Mouse (Mus musculus) hindbrain, postnatal 0 days (tissue): Measurements from ENCODE around the gene Egflam. TPM values are rescaled to one million over a fixed set of nuclear protein-coding genes. Genes with fewer than 3 reads are reported as not detected.

Source experiments
- ATAC-seq: fragments of 200-750 bp; cut with Nextera tagmentation; 2 replicates; pipeline ENCODE4 v1.8.0; 2017; ENCODE audit warnings: mild to moderate bottlenecking, moderate TSS enrichment, moderate library complexity
- DNase-seq: peaks from one replicate; pipeline ENCODE4 v3.0.0-alpha.2; 2015; ENCODE audit warnings: low spot score
- H3K27ac ChIP-seq: fragments of 300-500 bp; sonication (generic); 2 replicates; pipeline ENCODE4 v1.5.1; 2014; ENCODE audit warnings: mild to moderate bottlenecking
- H3K27me3 ChIP-seq: fragments of 300-500 bp; sonication (generic); 2 replicates; pipeline ENCODE4 v1.6.1; 2014; ENCODE audit warnings: low read length, mixed read lengths; ENCODE audit not compliant: insufficient read depth
- H3K36me3 ChIP-seq: fragments of 300-500 bp; sonication (generic); 2 replicates; pipeline ENCODE4 v1.6.1; 2014; ENCODE audit warnings: low read length, mixed read lengths; ENCODE audit not compliant: insufficient read depth
- H3K4me1 ChIP-seq: fragments of 300-500 bp; sonication (generic); 2 replicates; pipeline ENCODE4 v1.6.1; 2014; ENCODE audit warnings: antibody characterized with exemption, low read length, mixed read lengths; ENCODE audit not compliant: insufficient read depth
- H3K4me2 ChIP-seq: fragments of 300-500 bp; sonication (generic); 2 replicates; pipeline ENCODE4 v1.6.1; 2014; ENCODE audit warnings: low read depth, mild to moderate bottlenecking, low read length, moderate library complexity, mixed read lengths
- H3K4me3 ChIP-seq: fragments of 300-500 bp; sonication (generic); 2 replicates; pipeline ENCODE4 v1.5.1; 2014; ENCODE audit warnings: low read length
- H3K9ac ChIP-seq: fragments of 300-500 bp; sonication (generic); replicated peaks from 2 replicates; pipeline ENCODE4 v1.6.1; 2014; ENCODE audit warnings: mild to moderate bottlenecking, low read length, moderate library complexity, mixed read lengths
- H3K9me3 ChIP-seq: fragments of 300-500 bp; sonication (generic); 2 replicates; pipeline ENCODE4 v1.6.1; 2016; ENCODE audit warnings: low read length, mixed read lengths
- CTCF ChIP-seq: IDR thresholded peaks from 2 replicates; pipeline ENCODE4 v1.5.1; 2016; ENCODE audit warnings: antibody characterized with exemption, control low read depth, low read depth
- WGBS: fragments of 180-500 bp; shearing (Covaris S2); extraction: QIAGEN DNeasy Blood & Tissue Kit; methylation state at CpG from one replicate; pipeline ENCODE4 v1.1.7; 2014; 5-methylcytosine and 5-hydroxymethylcytosine counted together
- polyA plus RNA-seq: library from polyadenylated mRNA; unstranded; fragments of >200 nt; fragmentation: Nextera tagmentation; extraction: Ambion mirVana; gene quantifications from 2 replicates; pipeline ENCODE4 v1.2.1, GENCODE M21; 2015
- total RNA-seq: library from RNA; depleted of rRNA; stranded (reverse); fragments of >200 nt; gene quantifications from 2 replicates; pipeline ENCODE4 v1.2.3, GENCODE M21; 2014

The Egflam gene
- total and polyA plus RNA-seq, 2 experiments from 2014 or later = 5.9 to 8.5 TPM

DNA sequence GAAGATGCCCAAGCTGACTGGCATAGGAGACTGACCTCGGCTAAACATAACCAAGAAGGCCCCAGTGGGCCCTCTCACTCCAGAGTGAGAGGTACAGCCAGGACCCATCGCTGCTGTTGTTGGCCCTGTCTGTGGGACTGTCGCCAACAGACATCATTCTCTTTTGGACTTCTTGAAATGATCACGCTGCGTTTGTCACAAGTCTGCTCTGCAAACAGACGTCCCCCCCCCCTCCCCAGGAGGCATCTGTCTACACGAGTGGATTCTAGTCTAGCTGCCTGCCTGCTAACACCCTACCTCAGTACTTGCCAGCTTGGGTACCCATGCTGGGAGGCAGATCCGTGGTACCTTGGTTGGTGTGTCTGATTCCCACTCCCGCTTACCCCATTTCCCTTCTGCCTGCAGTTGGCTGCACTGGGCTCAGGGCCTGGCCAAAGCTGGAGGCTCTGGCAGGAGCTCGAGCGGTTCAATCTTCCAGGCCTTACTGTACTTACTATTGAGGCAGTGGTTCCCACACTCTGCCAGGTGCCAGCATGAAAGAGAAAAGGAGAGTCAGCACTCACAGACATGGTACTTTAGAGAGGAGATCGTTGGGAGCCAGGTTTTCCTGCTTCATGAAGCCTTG is 173.9 kb downstream of the Egflam start:
- peak; percentile 56 for DNase-seq
- H3K9me3 ChIP-seq = no peaks in the 10 kb centered on the region
- H3K27me3 ChIP-seq = no peaks in the 10 kb centered on the region
- peak; percentile 57 for ATAC-seq
- H3K27ac ChIP-seq = no peak overlapping the region
- 48% methylated on average over 12 of the region's 12 CpGs for WGBS
- H3K36me3 ChIP-seq = no peaks in the 10 kb centered on the region
- TF ChIP-seq CTCF = no peak
- H3K9ac ChIP-seq = no peak overlapping the region
- H3K4me1 ChIP-seq = peaks cover 6% of the 10 kb centered on the region; the same call in 1 of the 2 replicates
- H3K4me2 ChIP-seq = no peak overlapping the region
- no peak overlapping the region for H3K4me3 ChIP-seq

GRCm38 (mm10) chr15:7222809-7223208 is 175.4 kb downstream of the Egflam start:
- Histone ChIP-seq H3K4me3 (no peak overlapping the region), H3K9me3 (no peaks in the 10 kb centered on the region), H3K27ac (no peak overlapping the region), H3K4me2 (no peak overlapping the region), H3K9ac (no peak overlapping the region), H3K4me1 (peaks cover 6% of the 10 kb centered on the region; the same call in 1 of the 2 replicates), H3K36me3 (no peaks in the 10 kb centered on the region), H3K27me3 (no peaks in the 10 kb centered on the region)
- TF ChIP-seq CTCF = no peak
- ATAC-seq = peak; percentile 61
- 37% methylated on average over 11 of the region's 11 CpGs for WGBS
- DNase-seq = peak; percentile 47

DNA sequence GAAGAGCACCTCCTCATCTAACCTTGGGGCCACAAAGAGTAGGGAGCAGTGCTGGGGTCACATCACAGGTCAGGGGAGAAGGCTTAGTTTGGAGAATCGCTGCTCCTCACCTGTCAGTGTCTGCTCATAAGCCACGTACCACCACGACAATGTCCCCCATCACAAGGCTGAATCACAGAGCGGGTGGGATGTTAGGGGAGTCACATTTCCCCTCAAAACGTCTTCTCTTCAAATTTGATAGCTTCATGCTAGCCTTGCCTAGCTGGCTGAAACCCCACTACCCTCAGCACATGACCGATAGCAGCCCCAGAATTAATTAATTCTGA is 181.0 kb downstream of the Egflam start:
- no peaks in the 10 kb centered on the region for H3K4me1 ChIP-seq
- no peak overlapping the region for H3K4me2 ChIP-seq
- H3K4me3 ChIP-seq = no peak overlapping the region
- 85% methylated on average over 6 of the region's 6 CpGs for WGBS
- ATAC-seq (no peak), DNase-seq (no peak)
- no peaks in the 10 kb centered on the region for H3K27me3 ChIP-seq
- no peaks in the 10 kb centered on the region for H3K36me3 ChIP-seq
- no peak for TF ChIP-seq CTCF
- no peak overlapping the region for H3K9ac ChIP-seq
- no peak overlapping the region for H3K27ac ChIP-seq
- H3K9me3 ChIP-seq = no peaks in the 10 kb centered on the region

GRCm38 (mm10) chr15:7216581-7217272 is 181.5 kb downstream of the Egflam start:
- ATAC-seq = no peak
- no peaks in the 10 kb centered on the region for H3K4me1 ChIP-seq
- no peaks in the 10 kb centered on the region for H3K36me3 ChIP-seq
- DNase-seq = no peak
- H3K4me3 ChIP-seq = no peak overlapping the region
- WGBS = 87% methylated on average over 9 of the region's 9 CpGs
- H3K27me3 ChIP-seq = no peaks in the 10 kb centered on the region
- no peak for TF ChIP-seq CTCF
- no peak overlapping the region for H3K4me2 ChIP-seq
- no peaks in the 10 kb centered on the region for H3K9me3 ChIP-seq
- no peak overlapping the region for H3K27ac ChIP-seq
- no peak overlapping the region for H3K9ac ChIP-seq

DNA sequence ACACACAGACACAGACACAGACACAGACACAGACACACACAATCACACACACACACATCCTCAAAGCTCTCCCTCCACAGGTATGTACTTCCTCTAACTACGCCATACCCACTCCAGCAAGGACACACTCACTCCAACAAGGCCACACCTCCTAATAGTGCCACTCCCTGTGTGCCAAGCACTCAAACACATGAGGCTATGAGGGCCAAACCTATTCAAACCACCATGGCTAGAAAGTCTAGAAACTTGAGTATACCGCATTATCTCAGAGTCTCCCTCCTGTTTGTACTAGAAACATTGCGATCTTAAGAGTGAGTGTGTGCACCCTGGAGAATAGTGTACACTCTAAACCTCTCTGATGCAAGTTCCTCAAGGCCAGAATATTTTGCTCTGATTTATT is 182.3 kb downstream of the Egflam start:
- Histone ChIP-seq H3K4me3 (no peak overlapping the region), H3K9ac (no peak overlapping the region), H3K4me2 (no peak overlapping the region), H3K36me3 (no peaks in the 10 kb centered on the region), H3K27ac (no peak overlapping the region), H3K4me1 (no peaks in the 10 kb centered on the region), H3K27me3 (no peaks in the 10 kb centered on the region), H3K9me3 (no peaks in the 10 kb centered on the region)
- WGBS = 96% methylated on average over 3 of the region's 3 CpGs
- DNase-seq (no peak), ATAC-seq (no peak)
- TF ChIP-seq CTCF = no peak

- no peak overlapping the region for H3K4me2 ChIP-seq
- 24% methylated on average over 1 of the region's 1 CpGs for WGBS
- DNase-seq = no peak
- H3K27ac ChIP-seq = no peak overlapping the region
- ATAC-seq = peak; percentile 55; the same call in 1 of the 2 replicates
- no peak overlapping the region for H3K4me3 ChIP-seq
- no peaks in the 10 kb centered on the region for H3K27me3 ChIP-seq
- H3K9ac ChIP-seq = no peak overlapping the region
- H3K9me3 ChIP-seq = no peaks in the 10 kb centered on the region
- no peaks in the 10 kb centered on the region for H3K4me1 ChIP-seq
- no peak for TF ChIP-seq CTCF
- no peaks in the 10 kb centered on the region for H3K36me3 ChIP-seq
Measured at GRCm38 (mm10) chr15:7213683-7214082, 184.5 kb downstream of the Egflam start.

GRCm38 (mm10) chr15:7208180-7208579 is 190.0 kb downstream of the Egflam start:
- H3K27me3 ChIP-seq = no peaks in the 10 kb centered on the region
- no peaks in the 10 kb centered on the region for H3K9me3 ChIP-seq
- no peak overlapping the region for H3K9ac ChIP-seq
- no peak for TF ChIP-seq CTCF
- no peak overlapping the region for H3K27ac ChIP-seq
- 66% methylated on average over 9 of the region's 9 CpGs for WGBS
- H3K36me3 ChIP-seq = no peaks in the 10 kb centered on the region
- H3K4me3 ChIP-seq = no peak overlapping the region
- H3K4me2 ChIP-seq = no peak overlapping the region
- peaks cover 10% of the 10 kb centered on the region; the same call in 1 of the 2 replicates for H3K4me1 ChIP-seq
- DNase-seq (no peak), ATAC-seq (no peak)
